Mouse (Mus musculus) spleen, adult 12 weeks (tissue): ENCODE data around the gene Papola.
A peak's percentile ranks its signal among the peaks of the same experiment; 100 is the strongest.

ENCODE experiments used
- DNase-seq: peaks from one replicate; pipeline ENCODE4 v3.0.0; 2022; ENCODE audit warnings: low spot score

Papola gene

GRCm38 (mm10) chr12:105784196-105784999 lies at the start of gene Papola:
Papola (plus strand) TSS chr12:105784694.
- DNase-seq, result peak; percentile 78

- DNase-seq, result no peak
These were observed 49.1 kb upstream of the Papola start for GRCm38 (mm10) chr12:105735226-105735888.

GRCm38 (mm10) chr12:105735889-105736251 lies 48.6 kb upstream of the Papola start:
- DNase-seq, result no peak

- no peak for DNase-seq
These were observed 46.0 kb upstream of the Papola start for GRCm38 (mm10) chr12:105738316-105739096.

- DNase-seq, result no peak
These were observed 44.8 kb upstream of the Papola start for GRCm38 (mm10) chr12:105739656-105740055.

- DNase-seq, result no peak
These were observed 36.4 kb upstream of the Papola start for GRCm38 (mm10) chr12:105748114-105748513.

GRCm38 (mm10) chr12:105753813-105754212 lies 30.7 kb upstream of the Papola start:
- DNase-seq, result no peak

- no peak for DNase-seq
These were observed 26.5 kb upstream of the Papola start for GRCm38 (mm10) chr12:105757816-105758497.

- DNase-seq, result no peak
These were observed 25.6 kb upstream of the Papola start for GRCm38 (mm10) chr12:105758911-105759310.

- no peak for DNase-seq
These were observed 24.5 kb upstream of the Papola start for GRCm38 (mm10) chr12:105759849-105760478.

- no peak for DNase-seq
These were observed 23.3 kb upstream of the Papola start for GRCm38 (mm10) chr12:105761171-105761570.

GRCm38 (mm10) chr12:105761629-105762028 lies 22.9 kb upstream of the Papola start:
- no peak for DNase-seq

- DNase-seq, result no peak
These were observed 14.8 kb upstream of the Papola start for GRCm38 (mm10) chr12:105769700-105770099.

GRCm38 (mm10) chr12:105774871-105775270 lies 9.6 kb upstream of the Papola start:
- DNase-seq, result no peak

GRCm38 (mm10) chr12:105777651-105778050 lies 6.8 kb upstream of the Papola start:
- no peak for DNase-seq

GRCm38 (mm10) chr12:105785000-105785774 lies 693 bp downstream of the Papola start:
- peak; percentile 63 for DNase-seq

- no peak for DNase-seq
These were observed 1.6 kb downstream of the Papola start for GRCm38 (mm10) chr12:105786113-105786512.

GRCm38 (mm10) chr12:105787626-105788025 lies 3.1 kb downstream of the Papola start:
- DNase-seq, result no peak

- DNase-seq, result no peak
These were observed 5.4 kb downstream of the Papola start for GRCm38 (mm10) chr12:105789885-105790284.

- DNase-seq, result no peak
These were observed 10.4 kb downstream of the Papola start for GRCm38 (mm10) chr12:105794896-105795295.

- DNase-seq, result no peak
These were observed 13.5 kb downstream of the Papola start for GRCm38 (mm10) chr12:105798001-105798400.
